Mouse (Mus musculus) heart, adult 2 months (tissue): ENCODE results near the gene Icmt. TPM values are rescaled to one million over a fixed set of nuclear protein-coding genes. Genes with fewer than 3 reads are reported as not detected.

ENCODE experiments used
- DNase-seq, 2 experiments: peaks; one replicate each; pipeline ENCODE4 v3.0.0; 2021
- H3K27ac ChIP-seq: fragments of 200-600 bp; 2 replicates; pipeline ENCODE4 v1.8.1; 2022
- H3K27me3 ChIP-seq: fragments of 200-500 bp; 2 replicates; pipeline ENCODE4 v1.6.1; 2012; ENCODE audit warnings: mild to moderate bottlenecking, low read length, inconsistent platforms, mixed read lengths; ENCODE audit not compliant: control insufficient read depth, insufficient read depth
- H3K36me3 ChIP-seq: fragments of 200-500 bp; 2 replicates; pipeline ENCODE4 v1.6.1; 2012; ENCODE audit warnings: low read length, inconsistent platforms; ENCODE audit not compliant: control insufficient read depth, insufficient read depth
- H3K4me1 ChIP-seq: fragments of 200-500 bp; 2 replicates; pipeline ENCODE4 v1.6.1; 2011; ENCODE audit warnings: low read length; ENCODE audit not compliant: control insufficient read depth, insufficient read depth
- H3K4me3 ChIP-seq: fragments of 200-600 bp; 2 replicates; pipeline ENCODE4 v1.8.1; 2022
- H3K79me2 ChIP-seq: fragments of 200-500 bp; replicated peaks from 2 replicates; pipeline ENCODE4 v1.6.1; 2012; ENCODE audit warnings: mild to moderate bottlenecking, inconsistent platforms, low read length, moderate library complexity, mixed read lengths; ENCODE audit not compliant: control insufficient read depth, insufficient read depth
- H3K9ac ChIP-seq: fragments of 200-500 bp; 2 replicates; pipeline ENCODE4 v1.6.1; 2012; ENCODE audit warnings: low read depth, mild to moderate bottlenecking, control low read depth, inconsistent platforms, low read length, mixed read lengths
- CTCF ChIP-seq: fragments of 200-600 bp; IDR thresholded peaks from 2 replicates; pipeline ENCODE4 v1.8.1; 2022; ENCODE audit warnings: antibody characterized with exemption, mild to moderate bottlenecking, moderate library complexity
- EP300 ChIP-seq: fragments of 200-500 bp; IDR thresholded peaks from 2 replicates; pipeline ENCODE4 v1.6.1; 2011; ENCODE audit warnings: low read depth, low read length, control low read depth; ENCODE audit not compliant: insufficient read depth
- POLR2A ChIP-seq: fragments of 200-500 bp; IDR thresholded peaks from 2 replicates; pipeline ENCODE4 v1.6.1; 2011; ENCODE audit warnings: mild to moderate bottlenecking, low read depth, low read length, control low read depth; ENCODE audit not compliant: insufficient read depth
- WGBS: fragments of 180-500 bp; shearing (Covaris S2); methylation state at CpG from one replicate; pipeline ENCODE4 v1.1.7; 2018; 5-methylcytosine and 5-hydroxymethylcytosine counted together
- intact Hi-C: fragments of 180-260 bp; cut with DNase I; formaldehyde crosslinking; loops from one replicate; pipeline ENCODE4 v1.15.1; 2025
- polyA plus RNA-seq: library from polyadenylated mRNA; depleted of rRNA; stranded (reverse); fragments of >200 nt; gene quantifications from 2 replicates; pipeline ENCODE4 v1.2.3, GENCODE M21; 2012
- total RNA-seq, 2 experiments: library from RNA; stranded (reverse); gene quantifications; 2 replicates each; pipeline ENCODE4 v1.2.3; 2021

The Icmt gene
- total and polyA plus RNA-seq, 3 experiments = 17.7 to 28.2 (median 26.4) TPM

GRCm38 (mm10) chr4:152277916-152278315 lies 19.1 kb upstream of the Icmt start:
- no peaks in the 10 kb centered on the region for H3K79me2 ChIP-seq
- H3K4me1 ChIP-seq = peaks cover 7% of the 10 kb centered on the region
- H3K36me3 ChIP-seq = no peaks in the 10 kb centered on the region
- no peak for DNase-seq
- H3K4me3 ChIP-seq = no peak overlapping the region
- no peak overlapping the region for H3K27ac ChIP-seq
- H3K27me3 ChIP-seq = peaks cover 6% of the 10 kb centered on the region
- H3K9ac ChIP-seq = no peak overlapping the region
- 78% methylated on average over 2 of the region's 2 CpGs for WGBS
- intact Hi-C loops = no loop called here
- peak; percentile 5; the same call in 1 of the 2 replicates for TF ChIP-seq CTCF
- no peak for TF ChIP-seq POLR2A
- no peak for TF ChIP-seq EP300

- H3K4me1 ChIP-seq = no peaks in the 10 kb centered on the region
- TF ChIP-seq EP300 (no peak), CTCF (no peak), POLR2A (no peak)
- no peaks in the 10 kb centered on the region for H3K36me3 ChIP-seq
- no peak overlapping the region for H3K4me3 ChIP-seq
- 89% methylated on average over 23 of the region's 23 CpGs for WGBS
- H3K27me3 ChIP-seq = peaks cover 6% of the 10 kb centered on the region
- no peaks in the 10 kb centered on the region for H3K79me2 ChIP-seq
- intact Hi-C loops = no loop called here
- no peak overlapping the region for H3K27ac ChIP-seq
- no peak for DNase-seq
- H3K9ac ChIP-seq = no peak overlapping the region
Observed at GRCm38 (mm10) chr4:152278986-152279385, 18.0 kb upstream of the Icmt start.

GRCm38 (mm10) chr4:152281601-152282000 lies 15.4 kb upstream of the Icmt start:
- Histone ChIP-seq H3K79me2 (no peaks in the 10 kb centered on the region), H3K27me3 (peaks cover 8% of the 10 kb centered on the region), H3K4me3 (no peak overlapping the region), H3K36me3 (no peaks in the 10 kb centered on the region), H3K9ac (no peak overlapping the region), H3K4me1 (no peaks in the 10 kb centered on the region), H3K27ac (no peak overlapping the region)
- intact Hi-C loops = no loop called here
- DNase-seq = no peak
- WGBS = 69% methylated on average over 15 of the region's 15 CpGs
- TF ChIP-seq POLR2A (no peak), EP300 (no peak), CTCF (no peak)

GRCm38 (mm10) chr4:152282721-152283120 lies 14.3 kb upstream of the Icmt start:
- intact Hi-C loops = no loop called here
- H3K27ac ChIP-seq = no peak overlapping the region
- DNase-seq = no peak
- H3K9ac ChIP-seq = peak overlapping the region; percentile 18
- H3K79me2 ChIP-seq = no peaks in the 10 kb centered on the region
- peak overlapping the region; percentile 19; the same call in 1 of the 2 replicates for H3K4me3 ChIP-seq
- TF ChIP-seq CTCF = no peak
- TF ChIP-seq EP300 = no peak
- no peak for TF ChIP-seq POLR2A
- peaks cover 13% of the 10 kb centered on the region for H3K27me3 ChIP-seq
- no peaks in the 10 kb centered on the region for H3K36me3 ChIP-seq
- 30% methylated on average over 34 of the region's 34 CpGs for WGBS
- H3K4me1 ChIP-seq = no peaks in the 10 kb centered on the region

- Histone ChIP-seq H3K4me3 (peak overlapping the region; percentile 19; the same call in 1 of the 2 replicates), H3K4me1 (no peaks in the 10 kb centered on the region), H3K36me3 (no peaks in the 10 kb centered on the region), H3K27me3 (peaks cover 13% of the 10 kb centered on the region), H3K27ac (no peak overlapping the region), H3K79me2 (no peaks in the 10 kb centered on the region), H3K9ac (peak overlapping the region; percentile 18)
- intact Hi-C loops = no loop called here
- TF ChIP-seq EP300 = no peak
- no peak for TF ChIP-seq POLR2A
- peak; percentile 99 for TF ChIP-seq CTCF
- 13% methylated on average over 70 of the region's 70 CpGs for WGBS
- peak; percentile 86 to 88 for DNase-seq
Observed at GRCm38 (mm10) chr4:152283186-152283950, 13.7 kb upstream of the Icmt start.

GRCm38 (mm10) chr4:152285505-152285904 lies 11.5 kb upstream of the Icmt start:
- intact Hi-C loops = loop anchor here (1.0 kb wide), 2 partner anchors 71 to 112 kb away; no protein-coding TSS in a partner anchor
- H3K4me1 ChIP-seq = no peaks in the 10 kb centered on the region
- WGBS = 4% methylated on average over 10 of the region's 10 CpGs
- H3K27me3 ChIP-seq = peaks cover 17% of the 10 kb centered on the region
- TF ChIP-seq EP300 (0 out of 2 replicates have a peak, but pooled peaks have one; percentile 45), CTCF (peak; percentile 86), POLR2A (no peak)
- H3K4me3 ChIP-seq = no peak overlapping the region
- no peaks in the 10 kb centered on the region for H3K79me2 ChIP-seq
- no peak overlapping the region for H3K9ac ChIP-seq
- no peaks in the 10 kb centered on the region for H3K36me3 ChIP-seq
- H3K27ac ChIP-seq = no peak overlapping the region
- DNase-seq = peak; percentile 74 to 77
